Comparison of ENCODE assay signal across 8 mouse cellular contexts in the genomic region with DNA sequence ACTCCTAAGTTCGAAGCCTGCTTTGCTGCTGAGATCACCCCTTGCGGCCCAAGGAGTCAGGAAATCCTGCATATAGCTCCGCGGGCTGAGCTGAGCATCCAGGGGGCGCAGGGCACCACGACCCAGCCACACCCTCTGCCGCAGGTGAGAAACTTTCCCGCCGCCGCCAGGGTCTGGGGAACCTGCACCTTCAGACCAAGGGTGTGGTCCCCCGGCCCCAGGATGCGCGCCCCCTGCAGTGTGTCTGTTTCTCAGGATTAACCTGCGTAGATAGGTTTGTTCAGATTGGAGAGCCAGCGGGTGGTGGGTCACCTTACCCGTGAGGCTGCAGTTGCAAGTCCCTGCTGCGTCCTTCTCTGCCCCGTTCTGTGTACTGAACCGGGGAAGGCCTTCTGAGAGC. TPM values are rescaled to one million over a fixed set of nuclear protein-coding genes. Genes with fewer than 3 reads are reported as not detected.
DNase-seq lines count a peak whose midpoint lies in the region; ATAC-seq lines count a peak whose summit lies in the region.
"Had no signal": no experiment of that assay in that cellular context is flagged by ENCODE, and none has a peak within 500 bp of the region (broad histone marks: within the 10 kb centered on the region; RNA-seq: fewer than 3 reads in every experiment).

No protein-coding gene starts in this region.

- 2% methylated on average over 19 of the region's 19 CpGs for WGBS in lung, embryonic 15.5 days
- 2% methylated on average over 19 of the region's 19 CpGs for WGBS in forebrain, embryonic 11.5 days
- 2% methylated on average over 19 of the region's 19 CpGs for WGBS in intestine, embryonic 16.5 days
- WGBS in neural tube, embryonic 13.5 days: under 1% methylated on average over 19 of the region's 19 CpGs

- H3K9me3 ChIP-seq in lung, embryonic 15.5 days: no peaks in the 10 kb centered on the region
- H3K9me3 ChIP-seq in forebrain, embryonic 11.5 days (ENCODE audit: control insufficient read depth, low read length): no peaks in the 10 kb centered on the region
- no peaks in the 10 kb centered on the region for H3K9me3 ChIP-seq in intestine, embryonic 16.5 days (ENCODE audit: control insufficient read depth, low read length)
- no peaks in the 10 kb centered on the region for H3K9me3 ChIP-seq in neural tube, embryonic 13.5 days

- no peaks in the 10 kb centered on the region for H3K36me3 ChIP-seq in lung, embryonic 15.5 days
- no peaks in the 10 kb centered on the region for H3K36me3 ChIP-seq in forebrain, embryonic 11.5 days (ENCODE audit: control insufficient read depth, insufficient read depth, low read length)
- H3K36me3 ChIP-seq in intestine, embryonic 16.5 days (ENCODE audit: control insufficient read depth, insufficient read depth, low read length): no peaks in the 10 kb centered on the region
- H3K36me3 ChIP-seq in neural tube, embryonic 13.5 days: no peaks in the 10 kb centered on the region

- H3K27ac ChIP-seq in lung, embryonic 15.5 days: no peak overlapping the region
- H3K27ac ChIP-seq in forebrain, embryonic 11.5 days (ENCODE audit: low read depth, low read length): no peak overlapping the region
- no peak overlapping the region for H3K27ac ChIP-seq in intestine, embryonic 16.5 days (ENCODE audit: low read length)
- no peak overlapping the region for H3K27ac ChIP-seq in neural tube, embryonic 13.5 days (replicated peaks)
- H3K27ac ChIP-seq: macrophage had no signal

- DNase-seq in lung, postnatal 14 days: no peak
- peak; percentile 8 for DNase-seq in cerebellum, adult 8-10 months
- peak; percentile 63 for DNase-seq in forebrain, embryonic 11.5 days (ENCODE audit: low spot score)
- no peak for DNase-seq in urinary bladder, postnatal 25 days (ENCODE audit: low spot score)

- H3K27me3 ChIP-seq in lung, embryonic 15.5 days: peaks cover 27% of the 10 kb centered on the region
- peaks cover 23% of the 10 kb centered on the region for H3K27me3 ChIP-seq in forebrain, embryonic 11.5 days (ENCODE audit: control insufficient read depth, insufficient read depth, low read length)
- H3K27me3 ChIP-seq in intestine, embryonic 16.5 days (replicated peaks; ENCODE audit: control insufficient read depth, insufficient read depth, low read length): peaks cover 25% of the 10 kb centered on the region
- peaks cover 36% of the 10 kb centered on the region for H3K27me3 ChIP-seq in neural tube, embryonic 13.5 days

- 0 out of 2 replicates have a peak, but pooled peaks have one; percentile 36 for ATAC-seq in lung, embryonic 15.5 days (ENCODE audit: borderline replicate concordance, extremely low read depth, low FRiP score, low TSS enrichment)
- peak; percentile 45 for ATAC-seq in forebrain, embryonic 11.5 days (replicated peaks; ENCODE audit: low FRiP score)
- peak; percentile 40 for ATAC-seq in intestine, embryonic 16.5 days
- peak; percentile 62 for ATAC-seq in neural tube, embryonic 13.5 days (ENCODE audit: low read depth)

- peak overlapping the region; percentile 60 for H3K4me2 ChIP-seq in lung, embryonic 15.5 days
- peak overlapping the region; percentile 65 for H3K4me2 ChIP-seq in forebrain, embryonic 11.5 days (ENCODE audit: low read depth, low read length, severe bottlenecking)
- H3K4me2 ChIP-seq in intestine, embryonic 16.5 days (ENCODE audit: low read depth, low read length): peak overlapping the region; percentile 62
- peak overlapping the region; percentile 76 for H3K4me2 ChIP-seq in neural tube, embryonic 13.5 days

- peak overlapping the region; percentile 32 for H3K4me3 ChIP-seq in lung, embryonic 15.5 days
- H3K4me3 ChIP-seq in forebrain, embryonic 11.5 days (ENCODE audit: low read depth, low read length): peak overlapping the region; percentile 33
- peak overlapping the region; percentile 39 for H3K4me3 ChIP-seq in intestine, embryonic 16.5 days (ENCODE audit: low read length)
- H3K4me3 ChIP-seq in neural tube, embryonic 13.5 days: peak overlapping the region; percentile 41

- peaks cover 7% of the 10 kb centered on the region for H3K4me1 ChIP-seq in lung, embryonic 15.5 days
- H3K4me1 ChIP-seq in forebrain, embryonic 11.5 days (replicated peaks; ENCODE audit: control insufficient read depth, insufficient read depth, low read length): peaks cover 6% of the 10 kb centered on the region
- peaks cover 4% of the 10 kb centered on the region for H3K4me1 ChIP-seq in intestine, embryonic 16.5 days (ENCODE audit: control insufficient read depth, insufficient read depth, low read length)
- H3K4me1 ChIP-seq in neural tube, embryonic 13.5 days (replicated peaks): peaks cover 18% of the 10 kb centered on the region

- H3K9ac ChIP-seq in lung, embryonic 15.5 days: no peak overlapping the region
- no peak overlapping the region for H3K9ac ChIP-seq in forebrain, embryonic 11.5 days (ENCODE audit: low read length)
- H3K9ac ChIP-seq in intestine, embryonic 16.5 days (ENCODE audit: low read depth, low read length): peak overlapping the region; percentile 43; the same call in 1 of the 2 replicates
- peak overlapping the region; percentile 44 for H3K9ac ChIP-seq in neural tube, embryonic 13.5 days

RNA-seq across cellular contexts. Expression of a gene that starts 0.4 kb away (rescaled TPM):
- polyA plus RNA-seq in lung, embryonic 15.5 days (2015; fragmentation: Nextera tagmentation; extraction: Ambion mirVana): 0.08 and 0.25 TPM in 2 replicates
- 0.41 TPM in 1 of 2 replicates, not detected in the other for polyA plus RNA-seq in forebrain, embryonic 11.5 days (2014; fragmentation: Nextera tagmentation; extraction: Ambion mirVana)
- polyA plus RNA-seq in intestine, embryonic 16.5 days (2015; fragmentation: Nextera tagmentation; extraction: Ambion mirVana): 0.20 and 0.27 TPM in 2 replicates
- polyA plus RNA-seq in neural tube, embryonic 13.5 days (2015; fragmentation: Nextera tagmentation; extraction: Ambion mirVana): 0.47 and 0.61 TPM in 2 replicates
- polyA plus RNA-seq: macrophage had no signal

Comparison
In these comparisons a context has a peak if more than half of its experiments do, and no peak if none do; other contexts are left out.
1. H3K9ac ChIP-seq: peak in intestine, embryonic 16.5 days (single experiment) and neural tube, embryonic 13.5 days (single experiment); none in lung, embryonic 15.5 days (single experiment) and forebrain, embryonic 11.5 days (single experiment).
2. DNase-seq: peak in cerebellum, adult 8-10 months (single experiment) and forebrain, embryonic 11.5 days (single experiment); none in lung, postnatal 14 days (single experiment) and urinary bladder, postnatal 25 days (single experiment).
3. Peak in every context shown above with its lines, with median percentiles within 50 percentile points of each other: ATAC-seq, H3K4me2 ChIP-seq and H3K4me3 ChIP-seq.